Mouse (Mus musculus) neural tube, embryonic 12.5 days (tissue): Measurements from ENCODE around the gene Pask. TPM values are rescaled to one million over a fixed set of nuclear protein-coding genes. Genes with fewer than 3 reads are reported as not detected.

Source experiments
- ATAC-seq: fragments of 200-750 bp; cut with Nextera tagmentation; 2 replicates; pipeline ENCODE4 v1.8.0; 2017; ENCODE audit warnings: low read depth, mild to moderate bottlenecking, moderate TSS enrichment, moderate library complexity; ENCODE audit not compliant: low FRiP score
- H3K27ac ChIP-seq: fragments of 300-500 bp; sonication (generic); 2 replicates; pipeline ENCODE4 v1.5.1; 2016
- H3K27me3 ChIP-seq: fragments of 300-500 bp; sonication (generic); replicated peaks from 2 replicates; pipeline ENCODE4 v1.6.1; 2016; ENCODE audit warnings: mild to moderate bottlenecking
- H3K36me3 ChIP-seq: fragments of 300-500 bp; sonication (generic); 2 replicates; pipeline ENCODE4 v1.6.1; 2016; ENCODE audit warnings: mild to moderate bottlenecking
- H3K4me1 ChIP-seq: fragments of 300-500 bp; sonication (generic); 2 replicates; pipeline ENCODE4 v1.6.1; 2016
- H3K4me2 ChIP-seq: fragments of 300-500 bp; sonication (generic); replicated peaks from 2 replicates; pipeline ENCODE4 v1.6.1; 2016; ENCODE audit warnings: mild to moderate bottlenecking
- H3K4me3 ChIP-seq: fragments of 300-500 bp; sonication (generic); 2 replicates; pipeline ENCODE4 v1.5.1; 2016
- H3K9ac ChIP-seq: fragments of 300-500 bp; sonication (generic); 2 replicates; pipeline ENCODE4 v1.6.1; 2016; ENCODE audit warnings: mild to moderate bottlenecking
- H3K9me3 ChIP-seq: fragments of 300-500 bp; sonication (generic); 2 replicates; pipeline ENCODE4 v1.6.1; 2016; ENCODE audit warnings: mild to moderate bottlenecking
- WGBS: fragments of 180-500 bp; shearing (Covaris S2); methylation state at CpG from one replicate; pipeline ENCODE4 v1.1.7; 2016; 5-methylcytosine and 5-hydroxymethylcytosine counted together
- microRNA-seq: library from miRNA; unstranded; fragments of <30 nt; microRNA quantifications from one replicate; pipeline ENCODE4, GENCODE M21; 2017
- polyA plus RNA-seq: library from polyadenylated mRNA; unstranded; fragments of >200 nt; fragmentation: Nextera tagmentation; extraction: Ambion mirVana; gene quantifications from 2 replicates; pipeline ENCODE4 v1.2.1, GENCODE M21; 2016

Gene Pask
- polyA plus RNA-seq, 1 experiment from 2014 or later = 13.1 TPM

DNA sequence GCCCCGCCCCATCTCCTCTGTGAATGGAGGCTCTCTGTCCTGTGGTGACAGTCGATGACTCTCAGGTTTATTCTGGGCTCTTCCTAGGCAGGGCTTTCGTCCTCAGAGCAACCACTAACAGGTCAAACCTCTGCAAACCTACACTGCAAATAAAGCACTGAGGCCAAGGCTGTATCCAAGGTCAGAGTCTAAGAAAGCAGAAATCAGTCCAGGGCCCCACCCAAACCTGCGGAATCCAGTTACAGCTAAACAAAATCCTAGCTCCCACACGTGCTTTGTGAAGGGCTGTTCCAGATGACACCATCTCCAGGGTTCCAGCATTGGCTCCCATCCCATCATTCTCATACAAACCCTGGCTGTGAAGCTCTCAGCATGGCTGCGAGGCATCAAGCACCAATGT, 67.7 kb downstream of the Pask start:
- ATAC-seq = no peak
- Histone ChIP-seq H3K4me3 (no peak overlapping the region), H3K9ac (no peak overlapping the region), H3K27ac (no peak overlapping the region), H3K36me3 (no peaks in the 10 kb centered on the region), H3K27me3 (no peaks in the 10 kb centered on the region), H3K9me3 (no peaks in the 10 kb centered on the region), H3K4me2 (no peak overlapping the region), H3K4me1 (no peaks in the 10 kb centered on the region)
- WGBS = 86% methylated on average over 6 of the region's 6 CpGs

GRCm38 (mm10) chr1:93272409-93272821, 70.9 kb downstream of the Pask start:
- H3K4me3 ChIP-seq = no peak overlapping the region; the same call in 1 of the 2 replicates
- no peak overlapping the region for H3K9ac ChIP-seq
- ATAC-seq = no peak
- H3K9me3 ChIP-seq = no peaks in the 10 kb centered on the region
- H3K4me1 ChIP-seq = no peaks in the 10 kb centered on the region
- peak overlapping the region; percentile 43 for H3K4me2 ChIP-seq
- WGBS = 2% methylated on average over 16 of the region's 16 CpGs
- no peaks in the 10 kb centered on the region for H3K27me3 ChIP-seq
- no peak overlapping the region for H3K27ac ChIP-seq
- H3K36me3 ChIP-seq = no peaks in the 10 kb centered on the region

DNA sequence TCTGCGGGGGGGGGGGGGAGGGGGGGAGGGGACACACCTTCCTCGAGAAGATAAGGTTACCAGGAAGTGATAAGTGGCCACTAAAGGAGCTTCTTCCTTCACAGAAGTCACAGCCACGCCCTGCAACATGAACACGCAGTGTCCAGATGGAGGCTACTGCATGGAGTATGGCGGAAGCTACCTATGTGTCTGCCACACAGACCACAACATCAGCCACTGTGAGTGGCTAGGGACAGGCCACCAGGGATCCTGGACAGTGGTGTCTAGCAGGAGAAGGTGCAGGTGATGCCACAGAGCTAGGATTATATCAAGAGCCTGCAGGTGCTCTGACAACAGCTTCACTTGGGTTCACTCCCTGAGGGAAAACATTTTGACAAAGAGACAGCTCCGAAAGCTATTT, 71.5 kb downstream of the Pask start:
- H3K27ac ChIP-seq = no peak overlapping the region
- H3K36me3 ChIP-seq = no peaks in the 10 kb centered on the region
- no peaks in the 10 kb centered on the region for H3K27me3 ChIP-seq
- no peaks in the 10 kb centered on the region for H3K4me1 ChIP-seq
- H3K4me2 ChIP-seq = no peak overlapping the region
- WGBS = 76% methylated on average over 6 of the region's 6 CpGs
- 0 out of 2 replicates have a peak, but pooled peaks have one; percentile 41 for ATAC-seq
- no peak overlapping the region for H3K9ac ChIP-seq
- no peak overlapping the region for H3K4me3 ChIP-seq
- no peaks in the 10 kb centered on the region for H3K9me3 ChIP-seq

GRCm38 (mm10) chr1:93270516-93271240, 72.6 kb downstream of the Pask start:
- ATAC-seq = no peak
- H3K27ac ChIP-seq = no peak overlapping the region
- WGBS = 76% methylated on average over 3 of the region's 3 CpGs
- no peaks in the 10 kb centered on the region for H3K9me3 ChIP-seq
- no peak overlapping the region for H3K9ac ChIP-seq
- no peaks in the 10 kb centered on the region for H3K27me3 ChIP-seq
- no peak overlapping the region for H3K4me2 ChIP-seq
- H3K4me3 ChIP-seq = no peak overlapping the region
- no peaks in the 10 kb centered on the region for H3K36me3 ChIP-seq
- H3K4me1 ChIP-seq = no peaks in the 10 kb centered on the region

GRCm38 (mm10) chr1:93268246-93268645, 75.0 kb downstream of the Pask start:
- 89% methylated on average over 2 of the region's 2 CpGs for WGBS
- H3K27ac ChIP-seq = no peak overlapping the region
- H3K27me3 ChIP-seq = no peaks in the 10 kb centered on the region
- H3K4me2 ChIP-seq = no peak overlapping the region
- no peak overlapping the region for H3K9ac ChIP-seq
- no peaks in the 10 kb centered on the region for H3K9me3 ChIP-seq
- no peaks in the 10 kb centered on the region for H3K36me3 ChIP-seq
- ATAC-seq = no peak
- no peaks in the 10 kb centered on the region for H3K4me1 ChIP-seq
- no peak overlapping the region for H3K4me3 ChIP-seq

- Histone ChIP-seq H3K27me3 (no peaks in the 10 kb centered on the region), H3K4me2 (no peak overlapping the region), H3K4me1 (no peaks in the 10 kb centered on the region), H3K27ac (no peak overlapping the region), H3K9me3 (no peaks in the 10 kb centered on the region), H3K4me3 (no peak overlapping the region), H3K9ac (no peak overlapping the region), H3K36me3 (no peaks in the 10 kb centered on the region)
- WGBS = 45% methylated on average over 3 of the region's 3 CpGs
- ATAC-seq = no peak
Measured at GRCm38 (mm10) chr1:93267207-93267606, 76.1 kb downstream of the Pask start.

Small RNA genes lying within 50 kb of the gene (microRNA-seq; reads per million reads assigned to microRNA genes)
- not detected for gene Mir6345
- gene Mir6901 = not detected
- gene Mir6902 = not detected

Other genes with a start within 250 kb of the Pask start
- gene Kif1a, start 241.5 kb downstream of the Pask start, polyA plus RNA-seq = 132 and 136 TPM in 2 replicates
- not detected in 2 replicates for gene Agxt, start 208.2 kb downstream of the Pask start, polyA plus RNA-seq
- gene 2310007B03Rik, start 182.5 kb downstream of the Pask start, polyA plus RNA-seq = 0.09 and 0.29 TPM in 2 replicates
- 0.15 and 0.19 TPM in 2 replicates for gene Crocc2, start 174.8 kb downstream of the Pask start, polyA plus RNA-seq
- gene Sned1, start 107.6 kb downstream of the Pask start, polyA plus RNA-seq = 10.4 and 12.4 TPM in 2 replicates
- 35.1 and 35.3 TPM in 2 replicates for gene Mterf4, start 37.6 kb downstream of the Pask start, polyA plus RNA-seq
- gene Ppp1r7, start 628 bp downstream of the Pask start, polyA plus RNA-seq = 63.5 and 73.1 TPM in 2 replicates
- 0.28 and 0.71 TPM in 2 replicates for gene Ano7, start 30.4 kb upstream of the Pask start, polyA plus RNA-seq
- 89.2 and 90.6 TPM in 2 replicates for gene Hdlbp, start 135.3 kb upstream of the Pask start, polyA plus RNA-seq
- gene Farp2, start 168.6 kb upstream of the Pask start, polyA plus RNA-seq = 5.4 and 5.8 TPM in 2 replicates